ENCODE assay signal across 8 mouse cellular contexts in the genomic region with DNA sequence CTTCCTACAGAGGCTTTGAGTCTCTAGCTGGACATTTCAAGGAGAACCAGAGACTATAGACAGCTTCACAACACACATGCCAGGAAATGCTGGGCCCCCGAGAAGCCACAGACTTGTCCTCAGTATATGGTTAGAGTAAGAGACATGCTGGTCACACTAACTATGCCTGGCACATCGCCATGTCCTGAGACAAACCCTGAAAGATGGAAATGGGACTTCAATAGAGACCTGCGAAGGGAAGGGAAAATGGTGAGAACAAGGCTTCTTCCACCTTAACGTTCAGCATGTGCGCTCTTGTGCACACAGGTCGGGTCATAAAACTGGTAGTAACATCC. TPM values are rescaled to one million over a fixed set of nuclear protein-coding genes. Genes with fewer than 3 reads are reported as not detected.
DNase-seq lines count a peak whose midpoint lies in the region; ATAC-seq and TF ChIP-seq lines count a peak whose summit lies in the region.

No protein-coding gene starts in this region.

- peak overlapping the region; percentile 78 for H3K4me3 ChIP-seq in gastrocnemius, adult 2 months
- H3K4me3 ChIP-seq in brown adipose tissue, adult 24 weeks (ENCODE audit: insufficient read depth, low read depth, low read length), result peak overlapping the region; percentile 17; the same call in 1 of the 2 replicates
- H3K4me3 ChIP-seq in hindbrain, embryonic 13.5 days, result no peak overlapping the region
- H3K4me3 ChIP-seq in liver, embryonic 15.5 days (replicated peaks), result no peak overlapping the region

- intact Hi-C loops in gastrocnemius, adult 2 months (cut with DNase I), result no loop called here
- intact Hi-C loops in gastrocnemius, postnatal 36 days (cut with DNase I), result loop anchor here (10.0 kb wide), 1 partner anchor 559 kb away; no protein-coding TSS in a partner anchor

- H3K36me3 ChIP-seq in hindbrain, embryonic 13.5 days, result no peaks in the 10 kb centered on the region
- H3K36me3 ChIP-seq in liver, embryonic 15.5 days (replicated peaks), result no peaks in the 10 kb centered on the region

- 51% methylated on average over 6 of the region's 6 CpGs for WGBS in hindbrain, embryonic 13.5 days
- 21% methylated on average over 6 of the region's 6 CpGs for WGBS in liver, embryonic 15.5 days (ENCODE audit: insufficient replicate concordance)

- TF ChIP-seq CTCF in gastrocnemius, adult 2 months (IDR thresholded peaks at IDR 0.05), result no peak

- H3K27me3 ChIP-seq in hindbrain, embryonic 13.5 days, result peaks cover 13% of the 10 kb centered on the region; the same call in 1 of the 2 replicates
- peaks cover 64% of the 10 kb centered on the region for H3K27me3 ChIP-seq in liver, embryonic 15.5 days

- H3K9me3 ChIP-seq in hindbrain, embryonic 13.5 days, result no peaks in the 10 kb centered on the region
- H3K9me3 ChIP-seq in liver, embryonic 15.5 days (replicated peaks), result no peaks in the 10 kb centered on the region

- peak overlapping the region; percentile 67 for H3K4me2 ChIP-seq in hindbrain, embryonic 13.5 days
- peak overlapping the region; percentile 67 for H3K4me2 ChIP-seq in liver, embryonic 15.5 days

- no peak overlapping the region for H3K27ac ChIP-seq in gastrocnemius, adult 2 months
- peak overlapping the region; percentile 59 for H3K27ac ChIP-seq in brown adipose tissue, adult 24 weeks (replicated peaks; ENCODE audit: low read depth, low read length)
- no peak overlapping the region for H3K27ac ChIP-seq in hindbrain, embryonic 13.5 days
- no peak overlapping the region for H3K27ac ChIP-seq in liver, embryonic 15.5 days (replicated peaks)

- DNase-seq in gastrocnemius, adult 2 months, result no peak
- no peak for DNase-seq in gastrocnemius, postnatal 36 days
- DNase-seq in cerebellum, adult 11 months, result no peak
- no peak for DNase-seq in layer of hippocampus, adult 8-10 months (ENCODE audit: low spot score in 2 of 2)
- no peak for DNase-seq in cerebellum, adult 9-11 months

- peak; percentile 26; the same call in 1 of the 2 replicates for ATAC-seq in hindbrain, embryonic 13.5 days (ENCODE audit: low FRiP score)
- ATAC-seq in liver, embryonic 15.5 days (ENCODE audit: insufficient read depth), result no peak

- H3K9ac ChIP-seq in hindbrain, embryonic 13.5 days, result no peak overlapping the region
- no peak overlapping the region for H3K9ac ChIP-seq in liver, embryonic 15.5 days

- peaks cover 10% of the 10 kb centered on the region for H3K4me1 ChIP-seq in brown adipose tissue, adult 24 weeks (ENCODE audit: control insufficient read depth, insufficient read depth, insufficient read length, low read length)
- H3K4me1 ChIP-seq in hindbrain, embryonic 13.5 days (replicated peaks), result peaks cover 15% of the 10 kb centered on the region
- peaks cover 38% of the 10 kb centered on the region for H3K4me1 ChIP-seq in liver, embryonic 15.5 days (replicated peaks)

RNA-seq across cellular contexts. Expression of gene Trim2, which starts 38.9 kb away (rescaled TPM):
- total RNA-seq in gastrocnemius, adult 2 months (2021), result 1 to 10 TPM; 1.2 to 2.0 TPM
- total RNA-seq in gastrocnemius, postnatal 36 days (2021), result 1 to 10 TPM; 2.7 to 3.3 TPM
- polyA plus RNA-seq in brown adipose tissue, adult 24 weeks (2012; ENCODE audit: insufficient read depth, insufficient read length, missing spikeins), result 14.0 and 14.2 TPM in 2 replicates
- 131 and 137 TPM in 2 replicates for polyA plus RNA-seq in hindbrain, embryonic 13.5 days (2015; fragmentation: Nextera tagmentation; extraction: Ambion mirVana)
- polyA plus RNA-seq in liver, embryonic 15.5 days (2015; fragmentation: Nextera tagmentation; extraction: Ambion mirVana), result 4.8 and 5.6 TPM in 2 replicates
- total RNA-seq in layer of hippocampus, adult 8-10 months (2022), result 100 to 1,000 TPM; 369 to 408 (median 383) TPM

Comparison
In these comparisons a context has a peak if more than half of its experiments do, and no peak if none do; other contexts are left out.
1. H3K4me3 ChIP-seq: peak in gastrocnemius, adult 2 months (single experiment) and brown adipose tissue, adult 24 weeks (single experiment); none in hindbrain, embryonic 13.5 days (single experiment) and liver, embryonic 15.5 days (single experiment).
2. RNA of gene Trim2, which starts 38.9 kb away (total RNA-seq): 369 to 408 TPM in layer of hippocampus, adult 8-10 months; 2.7 to 3.3 TPM in gastrocnemius, postnatal 36 days and 1.2 to 2.0 TPM in gastrocnemius, adult 2 months; every median in the first group is over 10 times any median in the second.